Mouse (Mus musculus): Measurements from ENCODE around the gene Vps11. TPM values are rescaled to one million over a fixed set of nuclear protein-coding genes. Genes with fewer than 3 reads are reported as not detected.
"Not testable (repeated sequence)": the region's sequence is repeated elsewhere in the genome, so short reads cannot be mapped to it uniquely, and the experiment has no call there.

Vps11 gene
- polyA plus RNA-seq, 1 experiment from 2014 or later = 36.5 TPM

DNA sequence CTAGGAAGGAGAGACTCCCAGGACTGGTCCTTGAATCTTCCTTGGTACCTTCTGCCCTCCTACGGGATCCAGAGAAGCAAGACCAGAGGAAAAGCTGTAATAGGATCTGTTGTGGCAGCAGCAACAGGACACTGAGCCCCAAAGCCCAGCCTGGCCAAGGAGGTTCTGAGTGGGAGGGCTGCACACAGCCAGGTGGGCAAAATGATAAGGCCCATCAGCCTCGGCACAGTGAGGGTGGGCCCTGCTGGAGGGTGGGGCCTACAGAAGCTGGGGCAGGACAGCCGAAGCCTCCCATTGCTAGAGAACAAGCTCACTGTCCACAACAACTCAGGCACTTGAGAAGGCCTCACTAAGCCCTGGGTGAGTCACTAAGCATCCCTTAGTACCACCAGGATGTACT lies 19.3 kb downstream of the Vps11 start:
- Histone ChIP-seq H3K9ac (replicated peaks) (no peak overlapping the region), H3K36me3 (peaks cover 32% of the 10 kb centered on the region), H3K4me2 (replicated peaks) (no peak overlapping the region), H3K4me3 (no peak overlapping the region), H3K27ac (replicated peaks) (no peak overlapping the region), H3K4me1 (peaks cover 26% of the 10 kb centered on the region), H3K9me3 (no peaks in the 10 kb centered on the region), H3K27me3 (no peaks in the 10 kb centered on the region)
- whole genome bisulfite sequencing = 85% methylated on average over 3 of the region's 3 CpGs
- no peak for ATAC-seq (ENCODE audit: low FRiP score, low read depth)

DNA sequence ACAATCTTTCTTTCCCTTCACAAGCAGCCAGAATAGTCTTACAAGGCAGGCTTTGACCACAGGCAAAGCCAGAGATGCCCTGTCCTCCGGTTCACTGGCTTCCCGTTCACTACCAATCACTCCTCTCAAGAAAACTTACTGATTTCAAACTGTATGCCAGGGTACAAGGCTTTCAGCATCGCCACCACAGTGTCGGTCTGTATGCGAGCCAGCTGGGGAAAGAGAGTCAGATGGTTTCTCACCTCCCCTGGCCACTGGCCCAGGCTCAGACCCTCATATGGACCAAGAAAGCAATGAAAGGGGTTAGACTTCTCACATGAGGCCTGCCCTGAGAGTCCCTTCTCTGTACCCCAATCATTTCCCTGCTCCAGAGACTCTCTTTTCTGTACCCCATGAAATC lies 20.0 kb downstream of the Vps11 start:
- Histone ChIP-seq H3K36me3 (peaks cover 28% of the 10 kb centered on the region), H3K9ac (replicated peaks) (no peak overlapping the region), H3K9me3 (no peaks in the 10 kb centered on the region), H3K27ac (replicated peaks) (no peak overlapping the region), H3K27me3 (no peaks in the 10 kb centered on the region), H3K4me3 (no peak overlapping the region), H3K4me2 (replicated peaks) (no peak overlapping the region), H3K4me1 (peaks cover 32% of the 10 kb centered on the region)
- WGBS = 95% methylated on average over 5 of the region's 5 CpGs
- ATAC-seq (ENCODE audit: low FRiP score, low read depth) = no peak

DNA sequence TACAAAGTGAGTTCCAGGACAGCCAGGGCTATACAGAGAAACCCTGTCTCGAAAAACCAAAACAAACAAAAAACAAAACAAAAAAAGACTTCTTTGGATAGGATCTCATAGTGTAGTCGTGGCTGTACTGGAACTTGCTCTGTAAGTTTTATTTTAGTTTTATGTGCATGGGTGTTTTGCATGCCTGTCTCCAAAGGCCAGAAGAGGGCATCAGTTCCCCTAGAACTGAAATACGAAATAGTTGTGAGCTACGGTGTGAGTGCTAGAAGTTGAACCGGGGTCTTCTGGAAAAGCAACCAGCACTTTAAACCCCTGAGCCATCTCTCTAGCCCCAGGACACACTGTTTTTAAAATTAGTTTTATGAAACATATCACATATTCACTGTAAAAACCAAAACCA lies 22.9 kb downstream of the Vps11 start:
- Histone ChIP-seq H3K36me3 (peaks cover 33% of the 10 kb centered on the region), H3K9me3 (no peaks in the 10 kb centered on the region), H3K4me2 (replicated peaks) (no peak overlapping the region), H3K27ac (replicated peaks) (no peak overlapping the region), H3K4me3 (no peak overlapping the region), H3K4me1 (peaks cover 32% of the 10 kb centered on the region), H3K9ac (replicated peaks) (no peak overlapping the region), H3K27me3 (no peaks in the 10 kb centered on the region)
- WGBS = 83% methylated on average over 5 of the region's 5 CpGs
- no peak for ATAC-seq (ENCODE audit: low FRiP score, low read depth)

DNA sequence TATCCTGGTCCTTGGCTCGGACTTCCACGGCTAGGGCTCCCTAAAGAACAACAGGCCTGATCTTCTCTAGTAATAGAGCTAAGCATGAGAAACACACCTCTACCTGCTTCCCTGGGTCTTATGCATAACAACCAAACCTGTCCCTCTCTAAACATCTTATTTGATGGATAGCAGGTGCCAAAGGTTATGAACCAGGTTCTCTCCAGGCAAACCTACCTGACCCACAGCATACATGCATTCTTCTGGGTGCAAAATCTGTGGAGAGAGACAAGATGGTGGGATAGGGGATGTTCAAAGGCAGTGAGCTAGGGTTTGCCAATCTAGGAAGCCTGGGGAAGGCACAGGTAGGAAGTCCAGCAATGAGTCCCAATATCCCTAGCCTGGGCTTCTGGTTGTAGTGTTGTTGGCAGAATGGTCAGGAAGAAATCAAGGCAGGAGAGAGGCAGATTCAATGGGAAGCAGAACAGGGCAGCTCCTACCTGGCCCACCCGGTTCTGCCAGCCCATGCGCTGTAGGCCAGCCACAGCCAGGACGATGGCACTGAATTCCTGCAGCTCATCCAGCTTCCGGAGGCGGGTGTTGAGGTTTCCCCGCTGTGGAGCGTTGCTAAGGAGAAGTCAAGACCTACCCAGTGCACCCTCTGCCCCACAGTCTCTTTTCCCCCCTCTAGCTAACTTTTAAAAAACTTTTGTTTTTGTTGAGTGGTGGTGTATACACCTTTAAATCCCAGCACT lies 23.9 kb downstream of the Vps11 start:
- Histone ChIP-seq H3K36me3 (peaks cover 42% of the 10 kb centered on the region), H3K4me3 (peak overlapping the region; percentile 95), H3K9ac (replicated peaks) (no peak overlapping the region; the same call in 1 of the 2 replicates), H3K27me3 (no peaks in the 10 kb centered on the region), H3K9me3 (no peaks in the 10 kb centered on the region), H3K4me2 (replicated peaks) (peak overlapping the region; percentile 79), H3K27ac (replicated peaks) (no peak overlapping the region), H3K4me1 (peaks cover 23% of the 10 kb centered on the region)
- 69% methylated on average over 9 of the region's 9 CpGs for WGBS
- ATAC-seq (ENCODE audit: low FRiP score, low read depth) = no peak

DNA sequence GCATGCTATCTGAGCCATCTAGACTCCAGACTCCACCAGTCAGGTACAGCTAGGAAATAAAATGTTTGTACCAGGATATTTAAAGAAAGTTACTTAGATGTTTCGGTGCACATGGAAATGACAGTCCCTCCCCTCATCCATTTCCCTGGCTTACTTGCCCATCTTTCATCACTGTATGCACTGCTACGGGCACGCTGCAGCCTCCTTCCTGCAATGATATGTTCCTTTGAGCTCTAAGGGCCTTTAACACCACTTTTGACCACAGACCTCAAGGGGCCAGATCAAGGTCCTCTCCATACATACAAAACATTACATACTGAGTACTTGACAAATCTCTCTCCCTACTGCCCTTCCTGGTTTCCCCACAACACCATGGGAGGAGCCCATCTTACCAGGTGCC lies 24.5 kb downstream of the Vps11 start:
- WGBS = 84% methylated on average over 3 of the region's 3 CpGs
- ATAC-seq (ENCODE audit: low FRiP score, low read depth) = no peak
- no peaks in the 10 kb centered on the region for H3K9me3 ChIP-seq
- H3K4me3 ChIP-seq = peak overlapping the region; percentile 95
- no peaks in the 10 kb centered on the region for H3K27me3 ChIP-seq
- peaks cover 47% of the 10 kb centered on the region for H3K36me3 ChIP-seq
- H3K27ac ChIP-seq (replicated peaks) = 0 out of 2 replicates have a peak overlapping the region, but pooled peaks have one; percentile 15
- peak overlapping the region; percentile 79 for H3K4me2 ChIP-seq (replicated peaks)
- peak overlapping the region; percentile 55 for H3K9ac ChIP-seq (replicated peaks)
- peaks cover 22% of the 10 kb centered on the region for H3K4me1 ChIP-seq

DNA sequence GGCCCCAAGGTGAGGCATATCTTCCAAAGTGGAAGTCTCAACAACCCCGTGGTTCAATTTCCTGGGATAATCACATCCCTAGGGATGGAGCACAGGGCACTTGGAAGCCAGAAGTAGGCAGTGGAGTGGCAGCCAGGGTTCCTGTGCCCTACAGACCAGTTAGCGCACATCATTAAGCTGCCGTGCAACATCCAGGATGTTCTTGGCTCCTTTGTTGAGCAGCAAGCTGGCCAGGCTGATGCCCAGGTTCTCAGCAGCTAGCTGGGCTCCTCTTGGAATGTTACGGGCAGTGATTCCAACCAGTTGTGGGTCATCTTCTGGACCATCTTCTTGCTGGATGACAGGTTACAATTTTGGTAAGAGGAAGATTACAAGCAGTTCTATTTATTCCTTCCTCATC lies 25.0 kb downstream of the Vps11 start:
- Histone ChIP-seq H3K27ac (replicated peaks) (0 out of 2 replicates have a peak overlapping the region, but pooled peaks have one; percentile 15), H3K4me3 (peak overlapping the region; percentile 95), H3K36me3 (peaks cover 51% of the 10 kb centered on the region), H3K4me2 (replicated peaks) (peak overlapping the region; percentile 79), H3K9ac (replicated peaks) (peak overlapping the region; percentile 55), H3K4me1 (peaks cover 22% of the 10 kb centered on the region)
- not testable (repeated sequence) for H3K27me3 ChIP-seq; ATAC-seq (ENCODE audit: low FRiP score, low read depth); H3K9me3 ChIP-seq
- WGBS = 39% methylated on average over 4 of the region's 4 CpGs

DNA sequence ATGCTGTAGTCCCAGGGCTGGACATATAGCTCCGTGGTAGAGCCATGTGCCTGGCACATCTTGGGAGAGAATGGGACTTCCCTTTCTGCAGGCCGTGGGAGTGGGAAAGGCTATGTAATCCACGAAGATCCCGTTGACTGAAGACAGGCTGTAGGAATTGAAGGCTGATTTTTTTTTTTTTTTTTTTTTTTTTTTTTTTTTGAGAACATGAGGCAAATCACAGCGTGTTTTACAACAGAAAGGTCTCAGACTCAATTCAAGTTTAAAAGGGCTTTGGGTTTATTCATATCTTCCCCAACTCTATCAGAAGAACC lies 25.4 kb downstream of the Vps11 start:
- H3K4me2 ChIP-seq (replicated peaks) = peak overlapping the region; percentile 79
- H3K27me3 ChIP-seq = no peaks in the 10 kb centered on the region
- H3K9me3 ChIP-seq = no peaks in the 10 kb centered on the region
- H3K27ac ChIP-seq (replicated peaks) = 0 out of 2 replicates have a peak overlapping the region, but pooled peaks have one; percentile 96
- peaks cover 51% of the 10 kb centered on the region for H3K36me3 ChIP-seq
- 2% methylated on average over 5 of the region's 5 CpGs for WGBS
- H3K4me3 ChIP-seq = peak overlapping the region; percentile 95
- H3K4me1 ChIP-seq = peaks cover 22% of the 10 kb centered on the region
- H3K9ac ChIP-seq (replicated peaks) = peak overlapping the region; percentile 99
- ATAC-seq (ENCODE audit: low FRiP score, low read depth) = no peak

DNA sequence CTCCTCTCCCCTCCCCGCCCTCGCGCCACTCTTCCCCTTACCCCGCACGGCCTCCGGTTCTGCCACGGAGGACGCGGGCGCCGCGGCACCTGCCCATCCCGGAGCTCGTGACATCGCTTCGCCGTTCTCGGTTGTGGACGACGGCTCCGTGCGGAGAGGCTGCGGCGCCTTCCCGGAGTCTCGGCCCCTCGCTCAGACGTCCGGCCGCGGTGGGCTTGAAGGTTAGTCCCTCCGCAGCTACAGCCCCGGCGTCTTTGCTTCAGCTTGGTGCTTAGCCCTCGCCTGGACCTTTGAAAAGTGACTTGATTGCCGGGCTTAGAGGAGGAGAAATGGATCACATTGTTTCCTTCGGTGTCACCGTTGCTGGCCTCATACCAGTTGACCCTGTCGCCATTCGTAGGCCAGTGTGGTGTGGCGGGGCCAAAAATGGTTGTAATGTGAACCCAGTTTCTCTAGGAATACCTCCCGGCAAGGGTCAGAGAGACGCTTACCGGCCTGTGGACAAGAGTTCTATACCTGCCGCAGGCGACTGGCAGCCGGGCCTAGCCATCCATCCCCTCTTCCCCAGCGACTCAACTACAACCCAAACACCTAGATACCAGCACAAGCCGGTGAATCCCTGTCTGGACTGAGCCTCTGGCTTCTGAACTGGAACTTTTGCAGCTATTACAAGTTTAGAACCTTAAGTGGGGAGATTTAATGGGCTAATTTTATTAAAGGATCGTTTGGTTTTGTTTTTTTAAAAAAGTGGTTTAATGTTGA lies 26.0 kb downstream of the Vps11 start:
- peaks cover 54% of the 10 kb centered on the region for H3K36me3 ChIP-seq
- H3K4me1 ChIP-seq = peaks cover 22% of the 10 kb centered on the region
- no peaks in the 10 kb centered on the region for H3K27me3 ChIP-seq
- H3K4me2 ChIP-seq (replicated peaks) = peak overlapping the region; percentile 79
- ATAC-seq (ENCODE audit: low FRiP score, low read depth) = peak; percentile 18
- H3K27ac ChIP-seq (replicated peaks) = peak overlapping the region; percentile 96
- no peaks in the 10 kb centered on the region for H3K9me3 ChIP-seq
- H3K4me3 ChIP-seq = peak overlapping the region; percentile 95
- peak overlapping the region; percentile 99 for H3K9ac ChIP-seq (replicated peaks)
- WGBS = under 1% methylated on average over 50 of the region's 50 CpGs

DNA sequence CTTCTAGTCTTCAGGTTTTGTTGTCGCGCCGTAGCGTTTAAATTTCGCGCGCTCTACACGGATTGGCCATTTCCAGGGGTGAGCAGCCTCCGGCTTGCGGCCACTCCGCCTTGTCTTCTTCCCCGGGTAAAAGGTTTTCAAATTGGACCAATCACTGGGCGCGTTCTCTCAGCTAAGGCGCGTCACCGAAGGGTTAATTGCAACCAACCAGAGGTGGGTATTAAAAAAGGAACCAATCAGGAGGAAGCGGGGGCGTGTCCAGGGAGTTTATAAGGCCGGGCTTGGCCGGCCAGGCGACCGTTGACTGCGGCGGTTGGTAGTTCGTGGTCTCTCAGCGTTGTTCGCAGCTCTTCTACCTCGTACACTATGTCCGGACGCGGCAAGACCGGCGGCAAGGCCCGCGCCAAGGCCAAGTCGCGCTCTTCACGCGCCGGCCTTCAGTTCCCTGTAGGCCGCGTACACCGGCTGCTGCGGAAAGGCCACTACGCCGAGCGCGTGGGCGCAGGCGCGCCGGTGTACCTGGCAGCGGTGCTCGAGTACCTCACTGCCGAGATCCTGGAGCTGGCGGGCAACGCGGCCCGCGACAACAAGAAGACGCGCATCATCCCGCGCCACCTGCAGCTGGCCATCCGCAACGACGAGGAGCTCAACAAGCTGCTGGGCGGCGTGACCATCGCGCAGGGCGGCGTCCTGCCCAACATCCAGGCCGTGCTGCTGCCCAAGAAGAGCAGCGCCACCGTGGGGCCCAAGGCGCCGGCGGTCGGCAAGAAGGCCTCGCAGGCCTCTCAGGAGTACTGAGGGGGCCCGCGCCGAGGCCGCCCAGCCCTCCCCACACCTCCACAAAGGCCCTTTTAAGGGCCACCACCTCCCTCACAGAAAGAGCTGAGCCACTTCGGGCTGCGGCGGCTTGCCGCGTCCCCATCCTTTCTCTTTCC lies 26.8 kb downstream of the Vps11 start, which contains the start of gene H2afx:
Gene H2afx, plus strand, starts transcription at position 299 of the 935 bp plus-strand sequence.
- H3K4me1 ChIP-seq = peaks cover 22% of the 10 kb centered on the region
- peaks cover 57% of the 10 kb centered on the region for H3K36me3 ChIP-seq
- no peaks in the 10 kb centered on the region for H3K27me3 ChIP-seq
- peak; percentile 95 for ATAC-seq (ENCODE audit: low FRiP score, low read depth)
- WGBS = under 1% methylated on average over 90 of the region's 91 CpGs
- H3K9me3 ChIP-seq = no peaks in the 10 kb centered on the region
- peak within 1 kb of the TSS; percentile 96 for H3K27ac ChIP-seq (replicated peaks)
- peak within 1 kb of the TSS; percentile 99 for H3K9ac ChIP-seq (replicated peaks)
- H3K4me3 ChIP-seq = peak within 1 kb of the TSS; percentile 95
- peak within 1 kb of the TSS; percentile 79 for H3K4me2 ChIP-seq (replicated peaks)

DNA sequence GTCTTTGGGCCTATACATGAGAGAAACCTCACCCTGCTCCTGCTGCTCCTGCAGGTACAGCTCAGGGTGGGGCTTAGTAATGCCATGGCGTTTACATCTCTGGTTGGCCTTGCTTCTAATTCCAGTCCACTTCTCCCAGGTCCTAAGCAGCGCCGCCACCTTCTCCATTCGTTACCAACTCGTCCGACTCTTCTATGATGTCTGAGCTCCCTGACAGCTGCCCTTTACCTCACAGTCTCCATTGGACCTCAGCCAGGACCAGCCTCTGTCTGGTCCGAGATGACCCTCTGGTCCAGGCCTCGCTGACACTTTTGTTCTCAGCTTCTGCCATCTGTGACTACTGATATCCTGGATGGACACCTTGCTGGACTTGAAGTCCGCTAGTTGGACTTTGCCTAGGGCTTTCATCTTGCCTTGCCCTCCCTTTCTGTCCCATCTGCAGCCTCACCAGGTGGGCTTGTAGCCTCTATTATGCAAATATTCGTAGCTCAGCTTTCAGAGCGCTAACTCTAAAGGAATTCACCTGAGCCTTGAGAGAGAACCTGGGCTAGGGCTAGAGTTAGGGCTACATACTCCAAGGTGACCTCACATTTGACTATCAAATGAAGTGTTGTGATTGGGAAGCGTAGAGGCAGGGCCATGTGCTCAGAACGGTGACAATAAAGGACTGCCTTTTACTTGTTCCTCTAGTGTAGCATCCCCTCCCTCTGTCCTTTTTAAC lies 28.4 kb downstream of the Vps11 start:
- no peaks in the 10 kb centered on the region for H3K9me3 ChIP-seq
- H3K4me3 ChIP-seq = no peak overlapping the region
- no peaks in the 10 kb centered on the region for H3K27me3 ChIP-seq
- no peak overlapping the region for H3K27ac ChIP-seq (replicated peaks)
- H3K9ac ChIP-seq (replicated peaks) = no peak overlapping the region
- no peak overlapping the region for H3K4me2 ChIP-seq (replicated peaks)
- WGBS = 95% methylated on average over 13 of the region's 13 CpGs
- ATAC-seq (ENCODE audit: low FRiP score, low read depth) = no peak
- H3K4me1 ChIP-seq = peaks cover 22% of the 10 kb centered on the region
- peaks cover 59% of the 10 kb centered on the region for H3K36me3 ChIP-seq

DNA sequence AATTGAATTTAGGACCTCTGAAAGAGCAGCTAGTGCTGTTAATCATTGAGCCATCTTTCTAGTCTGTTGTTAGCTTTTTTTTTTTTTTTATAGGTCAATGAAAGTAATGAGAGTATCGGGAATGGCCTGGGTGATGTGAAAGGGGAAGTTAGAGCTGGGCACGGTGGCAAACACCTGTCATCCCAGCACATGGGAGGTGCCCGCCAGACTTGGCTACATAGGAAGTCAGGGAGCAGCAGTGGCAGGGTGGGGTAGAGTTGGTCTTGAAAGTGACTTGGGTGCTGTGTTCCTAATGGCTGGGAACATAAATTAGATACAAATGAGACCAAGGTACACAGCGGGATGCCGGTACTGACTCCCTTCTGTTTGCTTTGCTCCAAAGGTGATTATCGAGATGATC lies 30.7 kb downstream of the Vps11 start:
- Histone ChIP-seq H3K27me3 (no peaks in the 10 kb centered on the region), H3K27ac (replicated peaks) (no peak overlapping the region), H3K36me3 (peaks cover 52% of the 10 kb centered on the region), H3K4me3 (no peak overlapping the region), H3K9ac (replicated peaks) (no peak overlapping the region), H3K4me2 (replicated peaks) (no peak overlapping the region), H3K9me3 (no peaks in the 10 kb centered on the region), H3K4me1 (peaks cover 15% of the 10 kb centered on the region)
- no peak for ATAC-seq (ENCODE audit: low FRiP score, low read depth)
- 94% methylated on average over 6 of the region's 6 CpGs for WGBS

Data from midbrain, embryonic 12.5 days (tissue).